Mouse (Mus musculus) MEL (cell line): Measurements from ENCODE around the gene Tmco4. TPM values are rescaled to one million over a fixed set of nuclear protein-coding genes. Genes with fewer than 3 reads are reported as not detected.

Source experiments
- DNase-seq: peaks from one replicate; pipeline ENCODE4 v3.0.0; 2011; ENCODE audit warnings: low read depth, low spot score
- H3K27ac ChIP-seq: 2 replicates; pipeline ENCODE4 v1.5.1; 2012; ENCODE audit warnings: low read depth, mild to moderate bottlenecking, control low read depth, low read length, moderate library complexity; ENCODE audit not compliant: control insufficient read depth
- H3K27me3 ChIP-seq, 2 experiments: fragments of 150-350 bp in 1 of 2; sonication (generic) in 1 of 2; 2 replicates each; pipeline ENCODE4 v1.6.1; 2012; ENCODE audit warnings: low read length in 2 of 2, mild to moderate bottlenecking in 2 of 2, improper control_type of control experiment in 1 of 2, moderate library complexity in 1 of 2; ENCODE audit not compliant: insufficient read depth in 2 of 2, control insufficient read depth in 1 of 2
- H3K36me3 ChIP-seq, 2 experiments: 2 replicates each; pipeline ENCODE4 v1.6.1; 2012 to 2014; ENCODE audit warnings: low read length in 2 of 2, improper control_type of control experiment in 1 of 2, inconsistent platforms in 1 of 2, mild to moderate bottlenecking in 1 of 2; ENCODE audit not compliant: insufficient read depth in 2 of 2, control insufficient read depth in 1 of 2
- H3K4me1 ChIP-seq, 2 experiments: fragments of 150-350 bp in 1 of 2; sonication (generic) in 1 of 2; 2 replicates each; pipeline ENCODE4 v1.6.1; 2012; ENCODE audit warnings: low read length in 2 of 2, improper control_type of control experiment in 1 of 2, mild to moderate bottlenecking in 1 of 2; ENCODE audit not compliant: insufficient read depth in 2 of 2, control insufficient read depth in 1 of 2
- H3K4me3 ChIP-seq, 2 experiments: fragments of 150-350 bp in 1 of 2; sonication (generic) in 1 of 2; 2 replicates each; pipeline ENCODE4 v1.5.1; 2012; ENCODE audit warnings: low read depth in 2 of 2, low read length in 2 of 2, mild to moderate bottlenecking in 2 of 2, moderate library complexity in 2 of 2, control low read depth in 1 of 2, improper control_type of control experiment in 1 of 2; ENCODE audit not compliant: control insufficient read depth in 1 of 2, insufficient read depth in 1 of 2
- H3K79me2 ChIP-seq: 2 replicates; pipeline ENCODE4 v1.6.1; 2012; ENCODE audit warnings: mild to moderate bottlenecking, low read length, moderate library complexity; ENCODE audit not compliant: control insufficient read depth, poor library complexity, insufficient read depth
- H3K9ac ChIP-seq: 2 replicates; pipeline ENCODE4 v1.6.1; 2012; ENCODE audit warnings: low read depth, mild to moderate bottlenecking, control low read depth, low read length, moderate library complexity; ENCODE audit not compliant: control insufficient read depth, poor library complexity, severe bottlenecking
- H3K9me3 ChIP-seq: fragments of 150-350 bp; sonication (generic); replicated peaks from 2 replicates; pipeline ENCODE4 v1.6.1; 2012; ENCODE audit warnings: mild to moderate bottlenecking, low read length, improper control_type of control experiment, moderate library complexity; ENCODE audit not compliant: insufficient read depth
- BHLHE40 ChIP-seq: IDR thresholded peaks from 2 replicates; pipeline ENCODE4 v1.6.1; 2012; ENCODE audit warnings: low read depth, mild to moderate bottlenecking, inconsistent platforms, low read length, improper control_type of control experiment, borderline replicate concordance
- CHD1 ChIP-seq: IDR thresholded peaks from 2 replicates; pipeline ENCODE4 v1.6.1; 2012; ENCODE audit warnings: low read depth, mild to moderate bottlenecking, inconsistent platforms, low read length, improper control_type of control experiment
- CTCF ChIP-seq, 3 experiments: IDR thresholded peaks in 2 of 3; conservative IDR thresholded peaks in 1 of 3; 2 replicates each; pipeline ENCODE4 v1.5.1; 2011 to 2012; ENCODE audit warnings: low read length in 3 of 3, low read depth in 2 of 3, mild to moderate bottlenecking in 2 of 3, improper control_type of control experiment in 1 of 3, inconsistent platforms in 1 of 3, mixed read lengths in 1 of 3, moderate library complexity in 1 of 3; ENCODE audit not compliant: control insufficient read depth in 1 of 3, insufficient read depth in 1 of 3, poor library complexity in 1 of 3, severe bottlenecking in 1 of 3
- E2F4 ChIP-seq: IDR thresholded peaks from 2 replicates; pipeline ENCODE4 v1.6.1; 2011; ENCODE audit warnings: low read depth, low read length, improper control_type of control experiment, borderline replicate concordance
- ELF1 ChIP-seq: IDR thresholded peaks from 2 replicates; pipeline ENCODE4 v1.6.1; 2014; ENCODE audit warnings: low read depth, mild to moderate bottlenecking, inconsistent platforms, low read length, improper control_type of control experiment, moderate library complexity
- EP300 ChIP-seq, 2 experiments: IDR thresholded peaks; 2 replicates each; pipeline ENCODE4 v1.6.1; 2011; ENCODE audit warnings: improper control_type of control experiment in 2 of 2, low read length in 2 of 2, low read depth in 1 of 2, mild to moderate bottlenecking in 1 of 2
- ETS1 ChIP-seq: IDR thresholded peaks from 2 replicates; pipeline ENCODE4 v1.6.1; 2012; ENCODE audit warnings: low read depth, mild to moderate bottlenecking, inconsistent platforms, low read length, improper control_type of control experiment, moderate library complexity
- GATA1 ChIP-seq: IDR thresholded peaks from 2 replicates; pipeline ENCODE4 v1.6.1; 2011; ENCODE audit warnings: low read depth, low read length, improper control_type of control experiment
- HCFC1 ChIP-seq: IDR thresholded peaks from 2 replicates; pipeline ENCODE4 v1.6.1; 2012; ENCODE audit warnings: low read depth, mild to moderate bottlenecking, inconsistent platforms, low read length, improper control_type of control experiment, moderate library complexity
- MAZ ChIP-seq: IDR thresholded peaks from 2 replicates; pipeline ENCODE4 v1.6.1; 2012; ENCODE audit warnings: low read depth, mild to moderate bottlenecking, inconsistent platforms, low read length, improper control_type of control experiment
- MEF2A ChIP-seq: IDR thresholded peaks from 2 replicates; pipeline ENCODE4 v1.6.1; 2014; ENCODE audit warnings: low read depth, mild to moderate bottlenecking, inconsistent platforms, low read length, improper control_type of control experiment; ENCODE audit not compliant: poor library complexity, insufficient replicate concordance, severe bottlenecking; ENCODE audit errors: extremely low read depth
- MXI1 ChIP-seq: IDR thresholded peaks from 2 replicates; pipeline ENCODE4 v1.6.1; 2011; ENCODE audit warnings: mild to moderate bottlenecking, low read depth, low read length, improper control_type of control experiment
- MYB ChIP-seq: IDR thresholded peaks from 2 replicates; pipeline ENCODE4 v1.6.1; 2011; ENCODE audit warnings: mild to moderate bottlenecking, low read depth, low read length, improper control_type of control experiment
- MYC ChIP-seq: IDR thresholded peaks from 2 replicates; pipeline ENCODE4 v1.6.1; 2011; ENCODE audit warnings: low read depth, mild to moderate bottlenecking, low read length, improper control_type of control experiment, moderate library complexity
- POLR2AphosphoS5 ChIP-seq: IDR thresholded peaks from 2 replicates; pipeline ENCODE4 v1.6.1; 2012; ENCODE audit warnings: low read depth, borderline replicate concordance, mild to moderate bottlenecking, inconsistent platforms, low read length, moderate library complexity, mixed read lengths
- RAD21 ChIP-seq: IDR thresholded peaks from 2 replicates; pipeline ENCODE4 v1.6.1; 2011; ENCODE audit warnings: mild to moderate bottlenecking, low read depth, low read length, improper control_type of control experiment
- RCOR1 ChIP-seq: IDR thresholded peaks from 2 replicates; pipeline ENCODE4 v1.6.1; 2012; ENCODE audit warnings: low read depth, mild to moderate bottlenecking, inconsistent platforms, low read length, improper control_type of control experiment
- SIN3A ChIP-seq: IDR thresholded peaks from 2 replicates; pipeline ENCODE4 v1.6.1; 2012; ENCODE audit warnings: low read length, improper control_type of control experiment, inconsistent platforms
- SMC3 ChIP-seq: IDR thresholded peaks from 2 replicates; pipeline ENCODE4 v1.6.1; 2011; ENCODE audit warnings: low read depth, low read length, improper control_type of control experiment
- UBTF ChIP-seq: IDR thresholded peaks from 2 replicates; pipeline ENCODE4 v1.6.1; 2012; ENCODE audit warnings: low read depth, mild to moderate bottlenecking, inconsistent platforms, low read length, improper control_type of control experiment, moderate library complexity, borderline replicate concordance; ENCODE audit not compliant: insufficient read depth
- USF1 ChIP-seq: IDR thresholded peaks from 2 replicates; pipeline ENCODE4 v1.6.1; 2014; ENCODE audit warnings: low read depth, mild to moderate bottlenecking, inconsistent platforms, low read length, improper control_type of control experiment, moderate library complexity
- ZKSCAN1 ChIP-seq: IDR thresholded peaks from 2 replicates; pipeline ENCODE4 v1.6.1; 2012; ENCODE audit warnings: low read depth, mild to moderate bottlenecking, inconsistent platforms, low read length, improper control_type of control experiment, moderate library complexity
- polyA plus RNA-seq, 2 experiments: library from polyadenylated mRNA; stranded (reverse) in 1 of 2; unstranded in 1 of 2; fragments of >175 nt in 1 of 2; fragments of >200 nt in 1 of 2; gene quantifications; 2 replicates each; pipeline versions ENCODE4 v1.2.1 to v1.2.4; 2012; ENCODE audit warnings: low replicate concordance in 2 of 2, low read depth in 1 of 2; ENCODE audit not compliant: insufficient read length in 2 of 2, insufficient read depth in 1 of 2, missing spikeins in 1 of 2
- total RNA-seq: library from RNA; depleted of rRNA; stranded (reverse); fragments of 300-350 nt; gene quantifications from 2 replicates; pipeline ENCODE4 v1.2.3, GENCODE M21; 2012

Gene Tmco4
- total and polyA plus RNA-seq, 3 experiments: 16.5 to 24.7 TPM; not detected in 1

- H3K27ac ChIP-seq: no peak overlapping the region
- TF ChIP-seq MAZ (no peak), RCOR1 (no peak), SMC3 (no peak), CHD1 (no peak), E2F4 (no peak), UBTF (no peak), MYC (no peak), ETS1 (no peak), CTCF (IDR thresholded peaks at IDR 0.05 in 2 of 3, conservative IDR thresholded peaks at IDR 0.05 in 1 of 3; ENCODE audit: control insufficient read depth in 1 of 3, insufficient read depth in 1 of 3, low read depth in 2 of 3, low read length in 3 of 3, poor library complexity in 1 of 3, severe bottlenecking in 1 of 3) (no peak), MYB (no peak)
- TF ChIP-seq, all 39 proteins: peak for 0
- H3K9me3 ChIP-seq: no peaks in the 10 kb centered on the region
- H3K4me3 ChIP-seq: no peak overlapping the region
- H3K9ac ChIP-seq: no peak overlapping the region
- H3K27me3 ChIP-seq: no peaks in the 10 kb centered on the region
- DNase-seq: no peak
- H3K4me1 ChIP-seq: no peaks in the 10 kb centered on the region
- no peaks in the 10 kb centered on the region for H3K36me3 ChIP-seq
- H3K79me2 ChIP-seq: no peaks in the 10 kb centered on the region
Measured at GRCm38 (mm10) chr4:139005214-139005613, 32.5 kb downstream of the Tmco4 start.

GRCm38 (mm10) chr4:139007353-139007752 is 34.7 kb downstream of the Tmco4 start:
- Histone ChIP-seq H3K4me3 (no peak overlapping the region), H3K27ac (no peak overlapping the region), H3K27me3 (no peaks in the 10 kb centered on the region), H3K79me2 (no peaks in the 10 kb centered on the region), H3K4me1 (no peaks in the 10 kb centered on the region), H3K36me3 (no peaks in the 10 kb centered on the region), H3K9ac (no peak overlapping the region), H3K9me3 (no peaks in the 10 kb centered on the region)
- TF ChIP-seq MXI1 (no peak), MEF2A (no peak), UBTF (no peak), RAD21 (no peak), HCFC1 (no peak), SIN3A (no peak), POLR2AphosphoS5 (no peak), EP300 (IDR thresholded peaks at IDR 0.05; ENCODE audit: low read depth in 1 of 2, low read length in 2 of 2) (no peak), USF1 (no peak), BHLHE40 (no peak), GATA1 (no peak), MYB (no peak), CHD1 (no peak), ELF1 (no peak), RCOR1 (no peak), ZKSCAN1 (no peak)
- no peak for DNase-seq
